Mouse (Mus musculus) ES-Bruce4 (cell line): ENCODE data around the gene Fndc3a.

Source experiments
- CTCF ChIP-seq: IDR thresholded peaks from one replicate; pipeline ENCODE4 v1.8.1; 2011; ENCODE audit warnings: low read depth, low read length
- EP300 ChIP-seq: IDR thresholded peaks from 2 replicates; pipeline ENCODE4 v1.6.1; 2011; ENCODE audit warnings: low read depth, low read length; ENCODE audit not compliant: insufficient read depth
- POLR2A ChIP-seq: IDR thresholded peaks from one replicate; pipeline ENCODE4 v1.8.1; 2011; ENCODE audit warnings: low read length; ENCODE audit not compliant: insufficient read depth

DNA sequence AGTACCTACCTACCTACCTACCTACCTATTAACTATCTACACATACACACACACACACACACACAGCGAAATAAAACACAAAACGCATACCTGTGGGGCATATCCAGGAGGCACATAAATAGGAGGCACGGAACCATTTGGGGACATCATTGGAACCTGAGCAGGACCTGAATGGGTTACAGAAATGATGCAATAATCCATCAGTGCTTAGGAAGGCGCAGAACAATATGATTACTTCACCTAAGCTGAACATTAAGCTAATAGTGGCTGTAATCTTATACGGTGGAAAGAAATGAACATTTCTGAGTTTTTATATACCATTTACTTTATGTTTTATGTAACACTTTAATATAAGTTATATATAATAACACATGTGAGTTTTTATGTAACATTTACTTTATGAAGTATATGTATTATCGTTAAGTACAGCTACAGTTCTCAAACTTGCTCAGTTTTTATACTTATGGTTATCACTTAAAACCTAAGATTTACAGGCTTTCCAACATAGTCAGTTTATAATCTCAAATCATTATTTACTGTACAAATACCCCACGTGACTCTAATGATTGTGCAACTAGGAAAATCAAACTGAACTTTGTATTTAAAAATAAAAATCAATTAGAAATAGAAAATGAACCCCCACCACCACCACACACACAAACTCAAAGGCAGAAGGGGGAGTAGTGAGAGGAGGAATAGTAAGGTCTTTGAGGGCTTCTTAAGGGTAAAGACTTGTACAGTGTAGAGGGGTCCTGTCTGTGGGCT lies 110.6 kb downstream of the Fndc3a start:
- TF ChIP-seq CTCF (no peak), POLR2A (no peak), EP300 (no peak)
